Mouse (Mus musculus) thymus, postnatal 10 days (tissue): ENCODE results near the gene Gm28079.
"Not testable (repeated sequence)": the region's sequence is repeated elsewhere in the genome, so short reads cannot be mapped to it uniquely, and the experiment has no call there.

Source experiments
- DNase-seq, 2 experiments: peaks; one replicate each; pipeline ENCODE4 v3.0.0; 2021; ENCODE audit warnings: low spot score in 2 of 2

Gm28079 gene

GRCm38 (mm10) chrY:70014799-70015198 lies at the start of gene Gm28079:
Gene Gm28079 (minus strand): TSS chrY:70014899.
- not testable (repeated sequence) for DNase-seq
